Mouse (Mus musculus): Measurements from ENCODE around the gene Fry. TPM values are rescaled to one million over a fixed set of nuclear protein-coding genes. Genes with fewer than 3 reads are reported as not detected.
A peak's percentile ranks its signal among the peaks of the same experiment; 100 is the strongest.

Gene Fry
- polyA plus RNA-seq, 1 experiment from 2014 or later = 41.9 TPM

- Histone ChIP-seq H3K36me3 (no peaks in the 10 kb centered on the region), H3K9ac (no peak overlapping the region), H3K4me1 (replicated peaks) (peaks cover 7% of the 10 kb centered on the region), H3K4me2 (peak overlapping the region; percentile 32; the same call in 1 of the 2 replicates), H3K27me3 (no peaks in the 10 kb centered on the region), H3K27ac (replicated peaks) (0 out of 2 replicates have a peak overlapping the region, but pooled peaks have one; percentile 33), H3K4me3 (no peak overlapping the region), H3K9me3 (no peaks in the 10 kb centered on the region)
- WGBS = 48% methylated on average over 18 of the region's 18 CpGs
- no peak for ATAC-seq (ENCODE audit: low read depth)
Measured at GRCm38 (mm10) chr5:150207596-150207995, 89.2 kb downstream of the Fry start.

- Histone ChIP-seq H3K4me2 (peak overlapping the region; percentile 32; the same call in 1 of the 2 replicates), H3K9ac (no peak overlapping the region), H3K4me3 (no peak overlapping the region), H3K27ac (replicated peaks) (0 out of 2 replicates have a peak overlapping the region, but pooled peaks have one; percentile 33), H3K9me3 (no peaks in the 10 kb centered on the region), H3K27me3 (no peaks in the 10 kb centered on the region), H3K4me1 (replicated peaks) (peaks cover 7% of the 10 kb centered on the region), H3K36me3 (no peaks in the 10 kb centered on the region)
- WGBS = 36% methylated on average over 7 of the region's 7 CpGs
- ATAC-seq (ENCODE audit: low read depth) = no peak
Measured at GRCm38 (mm10) chr5:150208009-150208408, 89.6 kb downstream of the Fry start.

- Histone ChIP-seq H3K4me3 (no peak overlapping the region), H3K4me2 (no peak overlapping the region), H3K9ac (no peak overlapping the region), H3K4me1 (replicated peaks) (no peaks in the 10 kb centered on the region), H3K9me3 (no peaks in the 10 kb centered on the region), H3K36me3 (0 out of 2 replicates have a peak, but pooled peaks cover 3% of the 10 kb centered on the region), H3K27me3 (no peaks in the 10 kb centered on the region), H3K27ac (replicated peaks) (no peak overlapping the region)
- no peak for ATAC-seq (ENCODE audit: low read depth)
- 92% methylated on average over 6 of the region's 6 CpGs for whole genome bisulfite sequencing
Measured at GRCm38 (mm10) chr5:150214081-150214480, 95.6 kb downstream of the Fry start.

GRCm38 (mm10) chr5:150216066-150216465, 97.6 kb downstream of the Fry start:
- WGBS = 72% methylated on average over 11 of the region's 11 CpGs
- Histone ChIP-seq H3K36me3 (0 out of 2 replicates have a peak, but pooled peaks cover 3% of the 10 kb centered on the region), H3K4me2 (no peak overlapping the region)

GRCm38 (mm10) chr5:150219457-150219856, 101.0 kb downstream of the Fry start:
- ATAC-seq (ENCODE audit: low read depth) = no peak
- Histone ChIP-seq H3K4me3 (no peak overlapping the region), H3K36me3 (0 out of 2 replicates have a peak, but pooled peaks cover 3% of the 10 kb centered on the region), H3K4me2 (no peak overlapping the region), H3K9ac (no peak overlapping the region), H3K4me1 (replicated peaks) (no peaks in the 10 kb centered on the region), H3K27ac (replicated peaks) (no peak overlapping the region), H3K27me3 (no peaks in the 10 kb centered on the region), H3K9me3 (no peaks in the 10 kb centered on the region)
- 86% methylated on average over 8 of the region's 8 CpGs for WGBS

More at GRCm38 (mm10) chr5:150216066-150216465, 97.6 kb downstream of the Fry start:
- Histone ChIP-seq H3K9ac (no peak overlapping the region), H3K9me3 (no peaks in the 10 kb centered on the region), H3K4me3 (no peak overlapping the region), H3K27me3 (no peaks in the 10 kb centered on the region), H3K27ac (replicated peaks) (no peak overlapping the region), H3K4me1 (replicated peaks) (no peaks in the 10 kb centered on the region)
- ATAC-seq (ENCODE audit: low read depth) = no peak

- whole genome bisulfite sequencing = 45% methylated on average over 7 of the region's 7 CpGs
- H3K27me3 ChIP-seq = no peaks in the 10 kb centered on the region
- no peak overlapping the region for H3K9ac ChIP-seq
- ATAC-seq (ENCODE audit: low read depth) = no peak
- H3K4me3 ChIP-seq = no peak overlapping the region
- no peaks in the 10 kb centered on the region for H3K4me1 ChIP-seq (replicated peaks)
- no peaks in the 10 kb centered on the region for H3K9me3 ChIP-seq
- no peak overlapping the region for H3K4me2 ChIP-seq
- H3K27ac ChIP-seq (replicated peaks) = no peak overlapping the region
- H3K36me3 ChIP-seq = 0 out of 2 replicates have a peak, but pooled peaks cover 3% of the 10 kb centered on the region
Measured at GRCm38 (mm10) chr5:150220333-150220732, 101.9 kb downstream of the Fry start.

- Histone ChIP-seq H3K4me2 (no peak overlapping the region), H3K4me3 (no peak overlapping the region), H3K4me1 (replicated peaks) (no peaks in the 10 kb centered on the region), H3K27me3 (no peaks in the 10 kb centered on the region), H3K9ac (no peak overlapping the region), H3K36me3 (0 out of 2 replicates have a peak, but pooled peaks cover 3% of the 10 kb centered on the region), H3K9me3 (no peaks in the 10 kb centered on the region), H3K27ac (replicated peaks) (no peak overlapping the region)
- ATAC-seq (ENCODE audit: low read depth) = no peak
- 82% methylated on average over 6 of the region's 6 CpGs for WGBS
Measured at GRCm38 (mm10) chr5:150221806-150222205, 103.4 kb downstream of the Fry start.

GRCm38 (mm10) chr5:150223546-150224239, 105.2 kb downstream of the Fry start:
- Histone ChIP-seq H3K4me2 (no peak overlapping the region), H3K4me3 (no peak overlapping the region), H3K27ac (replicated peaks) (no peak overlapping the region), H3K9ac (no peak overlapping the region), H3K36me3 (no peaks in the 10 kb centered on the region), H3K27me3 (no peaks in the 10 kb centered on the region), H3K4me1 (replicated peaks) (no peaks in the 10 kb centered on the region), H3K9me3 (no peaks in the 10 kb centered on the region)
- WGBS = 90% methylated on average over 10 of the region's 10 CpGs
- ATAC-seq (ENCODE audit: low read depth) = no peak

GRCm38 (mm10) chr5:150229086-150229485, 110.6 kb downstream of the Fry start:
- H3K9me3 ChIP-seq = 0 out of 2 replicates have a peak, but pooled peaks cover 4% of the 10 kb centered on the region
- no peaks in the 10 kb centered on the region for H3K36me3 ChIP-seq
- WGBS = 43% methylated on average over 5 of the region's 5 CpGs
- no peaks in the 10 kb centered on the region for H3K27me3 ChIP-seq
- no peak overlapping the region for H3K27ac ChIP-seq (replicated peaks)
- H3K4me2 ChIP-seq = no peak overlapping the region
- H3K9ac ChIP-seq = no peak overlapping the region
- no peak for ATAC-seq (ENCODE audit: low read depth)
- H3K4me3 ChIP-seq = no peak overlapping the region
- H3K4me1 ChIP-seq (replicated peaks) = peaks cover 2% of the 10 kb centered on the region; the same call in 1 of the 2 replicates

- peaks cover 2% of the 10 kb centered on the region; the same call in 1 of the 2 replicates for H3K4me1 ChIP-seq (replicated peaks)
- ATAC-seq (ENCODE audit: low read depth) = no peak
- no peak overlapping the region for H3K4me2 ChIP-seq
- no peak overlapping the region for H3K4me3 ChIP-seq
- no peak overlapping the region for H3K9ac ChIP-seq
- H3K36me3 ChIP-seq = no peaks in the 10 kb centered on the region
- H3K27ac ChIP-seq (replicated peaks) = no peak overlapping the region
- H3K27me3 ChIP-seq = no peaks in the 10 kb centered on the region
- WGBS = 89% methylated on average over 4 of the region's 4 CpGs
- H3K9me3 ChIP-seq = 0 out of 2 replicates have a peak, but pooled peaks cover 4% of the 10 kb centered on the region
Measured at GRCm38 (mm10) chr5:150229776-150230175, 111.3 kb downstream of the Fry start.

- H3K27me3 ChIP-seq = no peaks in the 10 kb centered on the region
- ATAC-seq (ENCODE audit: low read depth) = peak; percentile 34; the same call in 1 of the 2 replicates
- WGBS = 37% methylated on average over 20 of the region's 21 CpGs
- H3K4me1 ChIP-seq (replicated peaks) = peaks cover 2% of the 10 kb centered on the region; the same call in 1 of the 2 replicates
- 0 out of 2 replicates have a peak overlapping the region, but pooled peaks have one; percentile 6 for H3K4me2 ChIP-seq
- H3K36me3 ChIP-seq = no peaks in the 10 kb centered on the region
- H3K9me3 ChIP-seq = 0 out of 2 replicates have a peak, but pooled peaks cover 4% of the 10 kb centered on the region
- no peak overlapping the region; the same call in 1 of the 2 replicates for H3K9ac ChIP-seq
- H3K27ac ChIP-seq (replicated peaks) = no peak overlapping the region
- H3K4me3 ChIP-seq = no peak overlapping the region
Measured at GRCm38 (mm10) chr5:150232159-150233150, 114.0 kb downstream of the Fry start.

Measured in neural tube, embryonic 13.5 days (tissue).